Mouse (Mus musculus) hindbrain, embryonic 15.5 days (tissue): ENCODE measurements around the gene Kdm2a. TPM values are rescaled to one million over a fixed set of nuclear protein-coding genes. Genes with fewer than 3 reads are reported as not detected.

Experiments
- ATAC-seq: fragments of 200-750 bp; cut with Nextera tagmentation; 2 replicates; pipeline ENCODE4 v1.8.0; 2017; ENCODE audit warnings: low read depth, moderate number of reproducible peaks, moderate TSS enrichment; ENCODE audit not compliant: low FRiP score
- H3K27ac ChIP-seq: fragments of 300-500 bp; sonication (generic); replicated peaks from 2 replicates; pipeline ENCODE4 v1.5.1; 2015; ENCODE audit warnings: mild to moderate bottlenecking, inconsistent platforms
- H3K27me3 ChIP-seq: fragments of 300-500 bp; sonication (generic); 2 replicates; pipeline ENCODE4 v1.6.1; 2015; ENCODE audit warnings: control low read depth, inconsistent platforms
- H3K36me3 ChIP-seq: fragments of 300-500 bp; sonication (generic); 2 replicates; pipeline ENCODE4 v1.6.1; 2015; ENCODE audit warnings: control low read depth, inconsistent platforms
- H3K4me1 ChIP-seq: fragments of 300-500 bp; sonication (generic); replicated peaks from 2 replicates; pipeline ENCODE4 v1.6.1; 2015; ENCODE audit warnings: control low read depth, inconsistent platforms
- H3K4me2 ChIP-seq: fragments of 300-500 bp; sonication (generic); 2 replicates; pipeline ENCODE4 v1.6.1; 2015; ENCODE audit warnings: moderate library complexity, mild to moderate bottlenecking, inconsistent platforms
- H3K4me3 ChIP-seq: fragments of 300-500 bp; sonication (generic); 2 replicates; pipeline ENCODE4 v1.5.1; 2015; ENCODE audit warnings: mild to moderate bottlenecking, inconsistent platforms
- H3K9ac ChIP-seq: fragments of 300-500 bp; sonication (generic); 2 replicates; pipeline ENCODE4 v1.6.1; 2015; ENCODE audit warnings: inconsistent platforms
- H3K9me3 ChIP-seq: fragments of 300-500 bp; sonication (generic); 2 replicates; pipeline ENCODE4 v1.6.1; 2016; ENCODE audit warnings: control low read depth, inconsistent platforms
- WGBS: fragments of 180-500 bp; shearing (Covaris S2); methylation state at CpG from one replicate; pipeline ENCODE4 v1.1.7; 2015; 5-methylcytosine and 5-hydroxymethylcytosine counted together
- polyA plus RNA-seq: library from polyadenylated mRNA; unstranded; fragments of >200 nt; fragmentation: Nextera tagmentation; extraction: Ambion mirVana; gene quantifications from 2 replicates; pipeline ENCODE4 v1.2.1, GENCODE M21; 2015

Gene Kdm2a
- polyA plus RNA-seq, 1 experiment from 2014 or later, result 36.3 TPM

GRCm38 (mm10) chr19:4434999-4435398 lies 36.9 kb upstream of the Kdm2a start:
- H3K4me2 ChIP-seq, result no peak overlapping the region
- no peaks in the 10 kb centered on the region for H3K36me3 ChIP-seq
- peaks cover 13% of the 10 kb centered on the region for H3K27me3 ChIP-seq
- H3K4me3 ChIP-seq, result no peak overlapping the region
- H3K4me1 ChIP-seq, result peaks cover 12% of the 10 kb centered on the region
- no peak overlapping the region for H3K27ac ChIP-seq
- 94% methylated on average over 1 of the region's 1 CpGs for WGBS
- no peaks in the 10 kb centered on the region for H3K9me3 ChIP-seq
- no peak overlapping the region for H3K9ac ChIP-seq
- no peak for ATAC-seq

GRCm38 (mm10) chr19:4433756-4434155 lies 35.7 kb upstream of the Kdm2a start:
- no peak overlapping the region for H3K9ac ChIP-seq

GRCm38 (mm10) chr19:4430091-4430620 lies 32.1 kb upstream of the Kdm2a start:
- no peak overlapping the region for H3K27ac ChIP-seq
- no peak overlapping the region for H3K9ac ChIP-seq
- WGBS, result 93% methylated on average over 4 of the region's 4 CpGs
- no peaks in the 10 kb centered on the region for H3K4me1 ChIP-seq
- H3K36me3 ChIP-seq, result no peaks in the 10 kb centered on the region
- H3K4me3 ChIP-seq, result no peak overlapping the region
- H3K4me2 ChIP-seq, result no peak overlapping the region
- no peak for ATAC-seq
- no peaks in the 10 kb centered on the region for H3K27me3 ChIP-seq
- no peaks in the 10 kb centered on the region for H3K9me3 ChIP-seq

More at GRCm38 (mm10) chr19:4433756-4434155, 35.7 kb upstream of the Kdm2a start:
- Histone ChIP-seq H3K27me3 (peaks cover 6% of the 10 kb centered on the region), H3K4me2 (no peak overlapping the region), H3K36me3 (no peaks in the 10 kb centered on the region), H3K4me3 (no peak overlapping the region), H3K9me3 (no peaks in the 10 kb centered on the region), H3K4me1 (no peaks in the 10 kb centered on the region), H3K27ac (no peak overlapping the region)
- 87% methylated on average over 1 of the region's 1 CpGs for WGBS
- no peak for ATAC-seq

- Histone ChIP-seq H3K4me2 (no peak overlapping the region), H3K27ac (no peak overlapping the region), H3K36me3 (no peaks in the 10 kb centered on the region), H3K9ac (no peak overlapping the region), H3K4me3 (no peak overlapping the region), H3K27me3 (no peaks in the 10 kb centered on the region), H3K4me1 (no peaks in the 10 kb centered on the region), H3K9me3 (no peaks in the 10 kb centered on the region)
- 78% methylated on average over 19 of the region's 19 CpGs for WGBS
- ATAC-seq, result no peak
Observed at GRCm38 (mm10) chr19:4425610-4426366, 27.7 kb upstream of the Kdm2a start.

GRCm38 (mm10) chr19:4423021-4423420 lies 24.9 kb upstream of the Kdm2a start:
- H3K9me3 ChIP-seq, result no peaks in the 10 kb centered on the region
- H3K4me1 ChIP-seq, result no peaks in the 10 kb centered on the region
- WGBS, result 69% methylated on average over 3 of the region's 3 CpGs
- no peak overlapping the region for H3K27ac ChIP-seq
- H3K4me3 ChIP-seq, result no peak overlapping the region
- H3K36me3 ChIP-seq, result no peaks in the 10 kb centered on the region
- H3K9ac ChIP-seq, result no peak overlapping the region
- no peaks in the 10 kb centered on the region for H3K27me3 ChIP-seq
- no peak for ATAC-seq
- H3K4me2 ChIP-seq, result no peak overlapping the region

- no peak overlapping the region for H3K27ac ChIP-seq
- no peaks in the 10 kb centered on the region for H3K4me1 ChIP-seq
- 93% methylated on average over 3 of the region's 3 CpGs for WGBS
- H3K36me3 ChIP-seq, result no peaks in the 10 kb centered on the region
- no peaks in the 10 kb centered on the region for H3K9me3 ChIP-seq
- no peak overlapping the region for H3K4me3 ChIP-seq
- H3K4me2 ChIP-seq, result no peak overlapping the region
- H3K27me3 ChIP-seq, result no peaks in the 10 kb centered on the region
- ATAC-seq, result no peak
- no peak overlapping the region for H3K9ac ChIP-seq
Observed at GRCm38 (mm10) chr19:4422581-4422980, 24.5 kb upstream of the Kdm2a start.

- Histone ChIP-seq H3K4me2 (no peak overlapping the region), H3K27ac (no peak overlapping the region), H3K27me3 (no peaks in the 10 kb centered on the region), H3K4me1 (no peaks in the 10 kb centered on the region), H3K9me3 (no peaks in the 10 kb centered on the region), H3K4me3 (no peak overlapping the region), H3K36me3 (no peaks in the 10 kb centered on the region), H3K9ac (no peak overlapping the region)
- 84% methylated on average over 8 of the region's 8 CpGs for WGBS
- ATAC-seq, result no peak
Observed at GRCm38 (mm10) chr19:4420153-4420910, 22.2 kb upstream of the Kdm2a start.

GRCm38 (mm10) chr19:4419711-4420110 lies 21.6 kb upstream of the Kdm2a start:
- WGBS, result 94% methylated on average over 5 of the region's 5 CpGs

GRCm38 (mm10) chr19:4417713-4418112 lies 19.6 kb upstream of the Kdm2a start:
- Histone ChIP-seq H3K4me2 (no peak overlapping the region), H3K27ac (no peak overlapping the region), H3K36me3 (no peaks in the 10 kb centered on the region), H3K9ac (no peak overlapping the region), H3K9me3 (no peaks in the 10 kb centered on the region), H3K27me3 (no peaks in the 10 kb centered on the region), H3K4me1 (no peaks in the 10 kb centered on the region), H3K4me3 (no peak overlapping the region)
- no peak for ATAC-seq

More at GRCm38 (mm10) chr19:4419711-4420110, 21.6 kb upstream of the Kdm2a start:
- H3K27ac ChIP-seq, result no peak overlapping the region
- no peak overlapping the region for H3K9ac ChIP-seq
- no peak overlapping the region for H3K4me3 ChIP-seq
- no peaks in the 10 kb centered on the region for H3K9me3 ChIP-seq
- ATAC-seq, result no peak
- no peaks in the 10 kb centered on the region for H3K36me3 ChIP-seq
- H3K4me1 ChIP-seq, result no peaks in the 10 kb centered on the region
- no peaks in the 10 kb centered on the region for H3K27me3 ChIP-seq
- H3K4me2 ChIP-seq, result no peak overlapping the region

- Histone ChIP-seq H3K9me3 (no peaks in the 10 kb centered on the region), H3K4me2 (no peak overlapping the region), H3K4me1 (no peaks in the 10 kb centered on the region), H3K27ac (no peak overlapping the region), H3K36me3 (no peaks in the 10 kb centered on the region), H3K4me3 (no peak overlapping the region), H3K27me3 (no peaks in the 10 kb centered on the region), H3K9ac (no peak overlapping the region)
- no peak for ATAC-seq
- WGBS, result 0% methylated on average over 1 of the region's 1 CpGs
Observed at GRCm38 (mm10) chr19:4417183-4417582, 19.1 kb upstream of the Kdm2a start.

GRCm38 (mm10) chr19:4414631-4415030 lies 16.5 kb upstream of the Kdm2a start:
- no peak overlapping the region for H3K4me3 ChIP-seq
- ATAC-seq, result no peak
- H3K36me3 ChIP-seq, result no peaks in the 10 kb centered on the region
- H3K4me1 ChIP-seq, result no peaks in the 10 kb centered on the region
- no peak overlapping the region for H3K4me2 ChIP-seq
- 69% methylated on average over 1 of the region's 1 CpGs for WGBS
- H3K9me3 ChIP-seq, result no peaks in the 10 kb centered on the region
- no peak overlapping the region for H3K27ac ChIP-seq
- no peaks in the 10 kb centered on the region for H3K27me3 ChIP-seq
- no peak overlapping the region for H3K9ac ChIP-seq

- Histone ChIP-seq H3K9me3 (no peaks in the 10 kb centered on the region), H3K27me3 (no peaks in the 10 kb centered on the region), H3K27ac (no peak overlapping the region), H3K36me3 (no peaks in the 10 kb centered on the region), H3K4me2 (no peak overlapping the region), H3K4me1 (no peaks in the 10 kb centered on the region), H3K4me3 (no peak overlapping the region), H3K9ac (no peak overlapping the region)
- no peak for ATAC-seq
- WGBS, result 72% methylated on average over 2 of the region's 2 CpGs
Observed at GRCm38 (mm10) chr19:4409062-4409461, 11.0 kb upstream of the Kdm2a start.
